Mouse (Mus musculus): ENCODE measurements at regions not wholly inside any gene's neighbourhood (a gene's known extent, or its start where the extent isn't known, plus 50 kb on each side); places are given as distances from the start of the nearest gene placed in this dataset.

GRCm38 (mm10) chr10:111867538-111867937 is 104.9 kb upstream of the Krr1 start:
- no peak for DNase-seq (ENCODE audit: low spot score in 2 of 2)

- DNase-seq (ENCODE audit: low spot score in 2 of 2): no peak
Observed at GRCm38 (mm10) chr10:111880354-111880753, 92.1 kb upstream of the Krr1 start.

GRCm38 (mm10) chr10:111881339-111882211 is 90.9 kb upstream of the Krr1 start:
- no peak for DNase-seq (ENCODE audit: low spot score in 2 of 2)

GRCm38 (mm10) chr10:111882521-111882920 is 89.9 kb upstream of the Krr1 start:
- DNase-seq (ENCODE audit: low spot score in 2 of 2): no peak

GRCm38 (mm10) chr10:111884701-111885100 is 87.8 kb upstream of the Krr1 start:
- no peak for DNase-seq (ENCODE audit: low spot score in 2 of 2)

- no peak for DNase-seq (ENCODE audit: low spot score in 2 of 2)
Observed at GRCm38 (mm10) chr10:111889111-111889510, 83.4 kb upstream of the Krr1 start.

GRCm38 (mm10) chr10:111893489-111893888 is 79.0 kb upstream of the Krr1 start:
- DNase-seq (ENCODE audit: low spot score in 2 of 2): peak; percentile 3

- peak; percentile 58 to 69 for DNase-seq (ENCODE audit: low spot score in 2 of 2)
Observed at GRCm38 (mm10) chr10:111893941-111894340, 78.5 kb upstream of the Krr1 start.

GRCm38 (mm10) chr10:111897361-111897760 is 75.1 kb upstream of the Krr1 start:
- no peak for DNase-seq (ENCODE audit: low spot score in 2 of 2)

GRCm38 (mm10) chr10:111900723-111901716 is 71.4 kb upstream of the Krr1 start:
- no peak for DNase-seq (ENCODE audit: low spot score in 2 of 2)

GRCm38 (mm10) chr10:111903956-111904355 is 68.5 kb upstream of the Krr1 start:
- DNase-seq (ENCODE audit: low spot score in 2 of 2): no peak

GRCm38 (mm10) chr10:111907836-111908235 is 64.6 kb upstream of the Krr1 start:
- DNase-seq (ENCODE audit: low spot score in 2 of 2): no peak

GRCm38 (mm10) chr10:111912561-111912960 is 59.9 kb upstream of the Krr1 start:
- DNase-seq (ENCODE audit: low spot score in 2 of 2): peak; percentile 14 to 21

GRCm38 (mm10) chr10:111913066-111913785 is 59.2 kb upstream of the Krr1 start:
- DNase-seq (ENCODE audit: low spot score in 2 of 2): no peak

GRCm38 (mm10) chr10:111914231-111914630 is 58.2 kb upstream of the Krr1 start:
- DNase-seq (ENCODE audit: low spot score in 2 of 2): no peak

- DNase-seq (ENCODE audit: low spot score in 2 of 2): no peak
Observed at GRCm38 (mm10) chr10:111918071-111918507, 54.4 kb upstream of the Krr1 start.

- DNase-seq (ENCODE audit: low spot score in 2 of 2): no peak
Observed at GRCm38 (mm10) chr10:111919475-111919874, 53.0 kb upstream of the Krr1 start.

- DNase-seq (ENCODE audit: low spot score in 2 of 2): peak; percentile 36 to 46
Observed at GRCm38 (mm10) chr10:111921492-111921891, 51.0 kb upstream of the Krr1 start.

Measured in heart, adult 9 months (tissue).